Mouse (Mus musculus): ENCODE results near the gene Ric1.

DNA sequence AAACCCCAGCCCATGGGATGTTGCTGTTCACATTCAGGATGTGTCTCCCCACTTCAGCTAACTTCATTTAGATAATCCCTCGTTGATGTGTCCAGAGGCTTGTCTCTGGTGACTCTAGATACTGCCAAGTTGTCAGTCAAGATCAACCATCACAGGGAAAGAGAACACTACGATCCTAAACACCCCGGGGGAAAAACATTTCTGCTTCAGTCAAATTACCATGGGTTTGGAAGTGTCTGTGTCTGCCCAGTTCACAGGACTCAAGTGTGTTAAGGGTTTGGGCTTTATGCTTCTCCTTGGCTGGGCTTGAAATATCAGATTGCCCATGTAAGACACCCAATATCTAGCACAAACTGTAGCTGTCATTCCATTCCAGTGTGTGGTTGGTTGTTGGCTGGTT lies 39.4 kb upstream of the Ric1 start:
- TF ChIP-seq POLR2A (IDR thresholded peaks at IDR 0.05; ENCODE audit: low read depth, low read length) (no peak), CTCF (conservative IDR thresholded peaks at IDR 0.05; ENCODE audit: insufficient read depth, insufficient read length, low read depth, low read length) (no peak)
